Mouse (Mus musculus): Measurements from ENCODE around the gene Prkn. TPM values are rescaled to one million over a fixed set of nuclear protein-coding genes. Genes with fewer than 3 reads are reported as not detected.

The Prkn gene
- total RNA-seq, 2 experiments from 2014 or later: 12.2 to 12.9 TPM

- no peak for DNase-seq
Observed at GRCm38 (mm10) chr17:11532748-11533147, 692.6 kb downstream of the Prkn start.

GRCm38 (mm10) chr17:11533835-11534234, 693.7 kb downstream of the Prkn start:
- DNase-seq: no peak

- DNase-seq: no peak
Observed at GRCm38 (mm10) chr17:11538826-11539225, 698.6 kb downstream of the Prkn start.

- DNase-seq: no peak
Observed at GRCm38 (mm10) chr17:11541928-11542623, 701.9 kb downstream of the Prkn start.

GRCm38 (mm10) chr17:11550562-11550961, 710.4 kb downstream of the Prkn start:
- no peak for DNase-seq

GRCm38 (mm10) chr17:11565681-11566080, 725.5 kb downstream of the Prkn start:
- DNase-seq: no peak

GRCm38 (mm10) chr17:11570392-11570791, 730.2 kb downstream of the Prkn start:
- DNase-seq: no peak

GRCm38 (mm10) chr17:11573666-11574065, 733.5 kb downstream of the Prkn start:
- no peak for DNase-seq

- DNase-seq: no peak
Observed at GRCm38 (mm10) chr17:11585491-11585890, 745.3 kb downstream of the Prkn start.

GRCm38 (mm10) chr17:11607931-11608330, 767.7 kb downstream of the Prkn start:
- DNase-seq: no peak

GRCm38 (mm10) chr17:11611459-11611858, 771.3 kb downstream of the Prkn start:
- DNase-seq: no peak

- no peak for DNase-seq
Observed at GRCm38 (mm10) chr17:11612801-11613531, 772.8 kb downstream of the Prkn start.

- DNase-seq: no peak
Observed at GRCm38 (mm10) chr17:11617552-11617951, 777.4 kb downstream of the Prkn start.

- no peak for DNase-seq
Observed at GRCm38 (mm10) chr17:11618886-11619590, 778.9 kb downstream of the Prkn start.

- DNase-seq: no peak
Observed at GRCm38 (mm10) chr17:11620770-11621169, 780.6 kb downstream of the Prkn start.

GRCm38 (mm10) chr17:11621492-11621891, 781.3 kb downstream of the Prkn start:
- no peak for DNase-seq

- DNase-seq: no peak
Observed at GRCm38 (mm10) chr17:11626306-11626705, 786.1 kb downstream of the Prkn start.

- no peak for DNase-seq
Observed at GRCm38 (mm10) chr17:11635121-11635520, 794.9 kb downstream of the Prkn start.

GRCm38 (mm10) chr17:11637642-11638041, 797.5 kb downstream of the Prkn start:
- DNase-seq: no peak

- no peak for DNase-seq
Observed at GRCm38 (mm10) chr17:11638451-11638850, 798.3 kb downstream of the Prkn start.

GRCm38 (mm10) chr17:11639786-11640185, 799.6 kb downstream of the Prkn start:
- DNase-seq: no peak

- no peak for DNase-seq
Observed at GRCm38 (mm10) chr17:11642328-11642727, 802.1 kb downstream of the Prkn start.

GRCm38 (mm10) chr17:11644016-11644415, 803.8 kb downstream of the Prkn start:
- DNase-seq: no peak

All from gastrocnemius, postnatal 25 days (tissue).